Mouse (Mus musculus): ENCODE results near the gene Dcdc2b.

- no peak for TF ChIP-seq CTCF (IDR thresholded peaks at IDR 0.05; ENCODE audit: low read depth)
- no peak for TF ChIP-seq EP300 (optimal IDR thresholded peaks at IDR 0.05)
These were observed 9.6 kb upstream of the Dcdc2b start, which contains the start of gene Ccdc28b for GRCm38 (mm10) chr4:129623681-129624091.

Data from stomach, postnatal 0 days (tissue).